Mouse (Mus musculus): Measurements from ENCODE around the gene Sec14l1.

Sec14l1 gene

GRCm38 (mm10) chr11:117087036-117087799, 27.8 kb upstream of the Sec14l1 start:
- no peak for DNase-seq (ENCODE audit: low read depth, low spot score)

GRCm38 (mm10) chr11:117088271-117088991, 26.5 kb upstream of the Sec14l1 start:
- DNase-seq (ENCODE audit: low read depth, low spot score) = no peak

- no peak for DNase-seq (ENCODE audit: low read depth, low spot score)
Measured at GRCm38 (mm10) chr11:117089673-117090419, 25.1 kb upstream of the Sec14l1 start.

GRCm38 (mm10) chr11:117091406-117091805, 23.6 kb upstream of the Sec14l1 start:
- no peak for DNase-seq (ENCODE audit: low read depth, low spot score)

- peak; percentile 82 for DNase-seq (ENCODE audit: low read depth, low spot score)
Measured at GRCm38 (mm10) chr11:117091845-117092244, 23.1 kb upstream of the Sec14l1 start.

DNA sequence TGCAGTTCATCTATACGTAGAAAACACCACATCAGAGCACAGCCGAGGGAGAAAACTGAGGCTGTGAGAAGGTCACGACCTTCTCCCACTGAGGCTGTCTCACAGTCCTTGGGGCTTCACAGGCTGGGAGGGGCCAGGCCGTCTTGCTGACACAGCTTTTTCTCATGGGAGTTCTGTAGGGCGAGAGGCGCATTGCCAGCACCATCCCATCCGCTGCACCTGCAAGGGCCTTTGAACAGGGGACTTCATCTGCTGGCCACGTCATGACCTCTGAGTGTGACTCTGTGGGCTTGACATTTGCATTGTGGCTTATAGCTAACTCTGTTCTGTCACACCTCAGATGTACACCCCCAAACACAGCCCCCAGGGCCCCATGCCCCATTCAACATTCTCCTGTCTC, 22.3 kb upstream of the Sec14l1 start:
- no peak for DNase-seq (ENCODE audit: low read depth, low spot score)

DNA sequence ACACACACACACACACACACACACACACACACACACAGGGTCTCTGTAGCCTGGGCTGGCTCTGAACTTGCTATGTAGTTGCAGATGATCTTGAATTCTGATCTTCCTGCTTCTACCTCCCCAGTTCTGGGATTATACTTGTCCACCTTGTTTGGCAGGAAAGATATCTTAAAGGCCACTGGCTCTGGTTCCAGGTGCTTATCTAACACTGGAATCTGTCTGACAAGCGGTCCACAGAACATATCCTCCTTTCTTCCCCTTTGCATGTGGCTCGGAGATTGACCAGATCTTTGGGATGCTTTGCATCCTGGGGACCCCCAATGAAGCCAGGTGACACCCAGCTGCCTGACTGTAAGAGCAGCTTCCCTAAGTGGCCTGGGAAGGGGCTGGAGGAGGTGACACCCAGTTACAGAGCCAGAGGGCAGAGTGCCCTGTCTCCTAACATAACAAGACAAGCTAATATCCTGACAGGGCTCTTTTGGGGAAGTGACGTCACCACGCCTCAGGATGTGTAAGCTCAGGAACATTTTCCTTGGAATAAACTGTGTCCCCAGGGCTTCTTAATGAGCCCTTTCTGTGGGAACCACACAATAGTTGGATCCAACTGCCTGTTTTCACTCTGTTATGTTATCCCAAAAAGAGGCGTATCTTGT, 20.9 kb upstream of the Sec14l1 start:
- DNase-seq (ENCODE audit: low read depth, low spot score) = no peak

GRCm38 (mm10) chr11:117094646-117095045, 20.3 kb upstream of the Sec14l1 start:
- no peak for DNase-seq (ENCODE audit: low read depth, low spot score)

DNA sequence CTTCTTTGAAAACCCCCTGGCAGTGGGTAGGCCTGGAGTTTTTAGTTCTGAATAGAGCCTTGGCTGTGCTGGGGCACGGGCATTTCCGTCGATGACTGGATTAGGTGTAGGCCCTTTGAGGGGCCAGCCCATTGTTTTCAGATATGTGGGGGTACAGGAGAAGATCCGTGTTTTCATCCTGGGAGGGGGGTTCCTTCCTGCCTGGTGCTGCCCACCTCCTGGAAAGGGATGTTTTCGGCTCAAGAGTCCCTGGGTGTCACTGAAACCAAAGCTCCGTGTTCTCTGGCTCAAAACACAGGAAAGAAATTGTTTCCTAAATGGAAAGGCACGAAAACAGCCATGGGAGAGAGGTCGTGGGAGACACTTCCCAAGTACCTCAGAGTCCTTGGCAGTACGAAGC, 17.9 kb upstream of the Sec14l1 start:
- DNase-seq (ENCODE audit: low read depth, low spot score) = no peak

GRCm38 (mm10) chr11:117098155-117098554, 16.8 kb upstream of the Sec14l1 start:
- DNase-seq (ENCODE audit: low read depth, low spot score) = no peak

DNA sequence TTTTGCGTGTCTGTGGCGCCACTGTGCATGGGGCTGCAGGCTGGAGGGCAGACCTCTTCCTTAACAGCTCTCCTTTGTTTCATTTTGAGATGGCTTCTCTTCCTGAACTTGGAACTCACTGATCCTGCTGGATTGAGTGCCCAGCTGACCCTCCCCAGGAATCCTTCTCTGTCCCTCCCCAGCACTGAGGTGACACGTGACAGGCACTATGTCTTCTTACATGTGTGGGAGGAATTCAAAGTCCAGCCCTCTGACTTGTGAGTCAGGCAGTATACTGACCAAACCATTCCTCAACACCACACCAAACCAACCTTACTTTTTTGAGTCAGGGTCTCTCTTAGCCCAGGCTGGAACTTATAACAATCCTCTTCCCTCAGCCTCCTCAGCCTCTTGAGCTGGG, 16.2 kb upstream of the Sec14l1 start:
- no peak for DNase-seq (ENCODE audit: low read depth, low spot score)

DNA sequence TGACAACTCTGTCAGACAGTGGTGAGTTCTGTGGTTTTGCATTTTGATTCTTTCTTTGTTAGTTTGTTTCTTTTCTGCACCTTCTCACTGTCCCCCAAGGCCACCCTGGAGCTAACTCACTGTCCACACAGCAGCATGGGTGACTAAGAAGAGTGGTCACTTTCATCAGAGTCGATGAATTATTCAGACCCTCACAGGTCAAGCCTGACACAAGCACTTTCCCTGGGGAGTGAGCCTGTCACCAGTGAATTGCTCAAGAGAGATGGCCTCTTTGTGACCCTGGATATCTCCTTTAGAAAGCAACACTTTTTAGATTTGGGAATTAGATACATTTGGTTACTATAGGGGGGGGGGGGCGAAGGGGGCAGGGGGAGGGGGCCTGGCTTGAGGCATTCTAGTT, 15.6 kb upstream of the Sec14l1 start:
- DNase-seq (ENCODE audit: low read depth, low spot score) = no peak

DNA sequence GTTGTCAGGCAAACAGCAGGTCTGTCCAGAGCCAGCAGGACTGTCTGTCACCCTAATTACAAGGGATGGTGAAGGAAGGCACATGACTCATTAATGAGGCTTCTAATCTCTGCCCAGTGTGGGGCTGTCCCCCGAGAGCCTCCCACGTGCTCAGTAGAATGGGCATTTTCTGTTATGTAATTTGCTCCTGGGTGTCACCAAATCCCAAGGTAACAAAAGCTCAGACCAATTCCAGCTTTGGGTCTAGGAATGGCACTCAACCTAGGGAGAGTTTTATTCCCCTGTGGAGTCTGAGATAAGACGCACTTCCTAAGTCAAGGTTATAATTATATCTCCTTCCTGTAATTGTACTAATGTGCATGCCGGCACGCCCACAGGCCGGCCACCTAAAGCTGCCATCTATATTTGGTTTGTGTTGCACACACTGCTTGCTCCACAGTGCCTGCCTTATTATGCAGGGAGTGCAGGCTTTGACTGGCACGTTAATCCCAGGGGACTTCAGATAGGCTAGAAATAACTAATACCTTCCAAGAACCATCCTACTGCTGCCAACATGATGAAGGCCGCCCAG, 13.5 kb upstream of the Sec14l1 start:
- DNase-seq (ENCODE audit: low read depth, low spot score) = no peak

DNA sequence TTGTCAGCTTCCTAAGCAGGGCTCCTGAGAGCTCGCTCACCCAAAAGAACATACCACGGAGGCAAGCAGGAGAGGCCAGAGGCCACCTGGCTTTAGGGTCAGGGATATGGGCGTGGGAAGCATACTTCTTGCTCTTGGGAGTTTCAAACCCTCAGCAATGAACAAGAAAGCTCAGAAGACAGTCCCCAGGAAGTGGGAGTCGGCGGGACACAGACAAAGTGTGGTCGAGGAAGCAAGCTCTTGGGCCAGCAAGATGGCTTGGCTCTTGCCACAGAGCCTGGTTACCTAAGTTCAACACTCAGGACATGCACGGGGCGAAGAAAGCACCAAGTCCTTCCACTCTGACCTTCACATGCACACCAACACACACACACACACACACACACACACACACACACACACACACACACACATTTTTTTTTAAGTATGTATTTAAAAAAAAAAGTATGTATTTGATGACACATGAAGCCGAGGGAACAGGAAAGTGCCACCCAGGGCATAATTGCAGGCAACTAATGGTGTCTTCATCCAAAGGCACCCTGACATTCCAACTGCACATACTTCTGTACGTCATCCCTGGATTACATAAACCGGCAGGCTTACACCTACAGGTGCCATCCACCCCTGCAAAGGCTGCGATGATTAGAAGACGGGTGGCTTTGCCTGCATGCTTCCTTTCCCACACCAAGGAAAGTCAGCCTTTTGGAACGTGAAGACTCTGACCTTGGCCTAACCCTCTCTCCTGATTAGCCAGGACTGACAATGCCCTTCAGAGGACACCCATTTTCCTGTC, 12.8 kb upstream of the Sec14l1 start:
- no peak for DNase-seq (ENCODE audit: low read depth, low spot score)

- no peak for DNase-seq (ENCODE audit: low read depth, low spot score)
Measured at GRCm38 (mm10) chr11:117103523-117103922, 11.4 kb upstream of the Sec14l1 start.

- no peak for DNase-seq (ENCODE audit: low read depth, low spot score)
Measured at GRCm38 (mm10) chr11:117104044-117104757, 10.8 kb upstream of the Sec14l1 start.

DNA sequence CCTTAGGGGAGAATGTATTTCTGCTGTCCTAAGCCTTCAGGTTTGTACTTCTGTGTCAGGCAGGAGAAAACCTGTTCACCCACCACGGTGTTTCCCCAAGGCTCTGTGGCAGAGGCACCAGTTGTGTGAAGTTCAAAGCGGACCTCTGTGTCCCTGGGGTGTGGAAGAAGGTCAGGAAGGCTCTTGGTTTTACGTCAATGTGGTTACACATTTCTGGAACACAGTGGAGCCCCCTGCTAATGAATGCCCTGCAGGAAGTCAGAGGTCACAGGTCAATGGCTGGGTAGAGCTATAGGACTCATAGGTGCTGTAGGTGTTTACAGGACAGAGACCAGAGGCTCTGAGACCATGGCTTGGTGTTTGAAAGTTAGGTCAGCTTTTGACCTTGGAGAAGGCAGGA, 9.7 kb upstream of the Sec14l1 start:
- no peak for DNase-seq (ENCODE audit: low read depth, low spot score)

DNA sequence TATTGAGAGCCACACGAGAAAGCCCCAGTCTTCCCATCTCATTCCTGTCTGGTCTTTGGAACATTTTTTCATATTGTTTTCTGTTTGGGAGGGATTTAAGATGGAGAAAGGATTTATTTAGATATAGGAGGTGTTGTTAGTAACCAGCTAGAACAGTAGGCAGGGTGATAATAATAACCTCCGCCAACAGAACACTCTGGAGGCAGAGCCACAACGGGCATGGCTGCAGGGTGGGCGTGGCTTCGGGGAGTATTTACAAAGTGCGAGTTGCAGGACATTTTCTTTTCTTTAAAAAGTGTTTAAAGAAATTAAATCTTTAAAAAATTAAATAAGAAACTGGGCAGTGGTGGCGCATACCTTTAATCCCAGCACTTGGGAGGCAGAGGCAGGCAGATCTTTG, 9.1 kb upstream of the Sec14l1 start:
- no peak for DNase-seq (ENCODE audit: low read depth, low spot score)

GRCm38 (mm10) chr11:117106633-117107334, 8.2 kb upstream of the Sec14l1 start:
- DNase-seq (ENCODE audit: low read depth, low spot score) = no peak

DNA sequence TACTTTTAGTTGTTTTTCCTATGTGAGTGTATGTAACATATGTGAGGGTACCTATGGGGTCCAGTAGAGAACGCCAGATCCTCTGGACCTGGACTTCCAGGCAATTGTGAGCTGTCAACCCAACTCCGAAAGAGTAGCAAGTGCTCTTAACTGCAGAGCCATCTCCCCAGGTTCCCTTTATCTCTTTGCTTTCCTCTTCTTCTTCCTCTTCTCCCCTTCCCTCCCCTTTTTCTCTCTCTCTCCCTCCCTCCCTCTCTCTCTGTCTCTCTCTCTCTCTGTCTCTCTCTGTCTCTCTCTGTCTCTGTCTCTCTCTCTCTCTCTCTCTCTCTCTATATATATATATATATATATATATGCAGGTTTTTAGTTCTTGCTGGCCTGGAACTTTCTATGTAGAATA, 7.1 kb upstream of the Sec14l1 start:
- DNase-seq (ENCODE audit: low read depth, low spot score) = no peak
